Mouse (Mus musculus) kidney, adult 2 months (tissue): ENCODE results near the gene B4galt5.

Experiments
- CTCF ChIP-seq: fragments of 200-500 bp; conservative IDR thresholded peaks from 2 replicates; pipeline ENCODE4 v1.5.1; 2011; ENCODE audit warnings: low read depth, mild to moderate bottlenecking, control low read depth, low read length, moderate library complexity, mixed read lengths; ENCODE audit not compliant: insufficient read depth, insufficient read length
- POLR2A ChIP-seq: fragments of 200-500 bp; IDR thresholded peaks from one replicate; pipeline ENCODE4 v1.6.1; 2011; ENCODE audit warnings: low read depth, low read length, control low read depth

DNA sequence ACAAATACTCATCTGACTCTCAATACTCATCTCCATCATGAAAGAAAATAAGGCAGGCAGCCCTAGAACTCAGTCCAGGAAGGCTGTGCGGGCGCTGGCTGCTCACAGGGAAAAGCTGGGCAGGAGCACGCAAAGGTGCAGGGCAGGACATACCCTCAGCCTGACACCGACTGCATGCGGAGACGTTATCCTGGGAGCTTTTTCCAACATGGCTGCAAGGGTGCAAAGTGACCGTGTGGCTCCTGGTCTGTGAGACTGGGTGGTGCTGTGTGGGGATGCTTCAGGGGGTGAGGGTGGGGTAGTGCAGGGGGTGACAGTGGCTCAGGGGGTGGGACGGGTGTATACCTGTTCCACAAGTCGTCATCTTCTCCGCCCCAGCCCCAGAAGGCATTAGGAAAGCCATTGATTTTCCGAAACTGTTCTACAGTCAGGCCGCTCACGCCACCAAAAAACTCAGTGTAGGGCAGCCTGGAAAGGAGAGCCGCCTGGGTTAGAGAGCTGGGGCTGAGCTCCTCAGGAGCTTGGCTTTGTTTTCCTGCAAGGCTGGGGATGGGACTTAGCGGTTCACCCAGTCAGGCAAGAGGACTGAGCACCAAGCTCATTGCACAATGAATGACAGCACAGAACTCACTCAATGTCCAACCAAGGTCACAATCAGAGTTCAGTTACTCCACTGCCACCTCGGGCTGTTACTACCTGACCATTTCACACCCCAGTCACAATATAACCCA, 44.2 kb downstream of the B4galt5 start:
- TF ChIP-seq CTCF (no peak), POLR2A (no peak)
